Mouse (Mus musculus): Measurements from ENCODE around the gene 4930430F08Rik.
"Not testable (repeated sequence)": the region's sequence is repeated elsewhere in the genome, so short reads cannot be mapped to it uniquely, and the experiment has no call there.

The 4930430F08Rik gene

GRCm38 (mm10) chr10:100590323-100590722, at the start of gene 4930430F08Rik, which contains the start of gene 1700017N19Rik:
Gene 4930430F08Rik, minus strand, starts transcription at chr10:100590423.
Gene 1700017N19Rik, plus strand, starts transcription at chr10:100590484.
- DNase-seq, result no peak

GRCm38 (mm10) chr10:100629762-100630438, 39.7 kb upstream of the 4930430F08Rik start:
- peak; percentile 60 for DNase-seq

GRCm38 (mm10) chr10:100622494-100622893, 32.3 kb upstream of the 4930430F08Rik start:
- DNase-seq, result no peak

- no peak for DNase-seq
Observed at GRCm38 (mm10) chr10:100620040-100620439, 29.8 kb upstream of the 4930430F08Rik start.

- DNase-seq, result no peak
Observed at GRCm38 (mm10) chr10:100619474-100619873, 29.3 kb upstream of the 4930430F08Rik start.

- no peak for DNase-seq
Observed at GRCm38 (mm10) chr10:100617233-100617903, 27.1 kb upstream of the 4930430F08Rik start.

GRCm38 (mm10) chr10:100604254-100604653, 14.0 kb upstream of the 4930430F08Rik start:
- DNase-seq, result no peak

GRCm38 (mm10) chr10:100603511-100603910, 13.3 kb upstream of the 4930430F08Rik start:
- no peak for DNase-seq

GRCm38 (mm10) chr10:100598339-100598738, 8.1 kb upstream of the 4930430F08Rik start:
- DNase-seq, result no peak

GRCm38 (mm10) chr10:100588932-100589388, 1.3 kb downstream of the 4930430F08Rik start:
- DNase-seq, result peak; percentile 92

- no peak for DNase-seq
Observed at GRCm38 (mm10) chr10:100588524-100588923, 1.7 kb downstream of the 4930430F08Rik start.

GRCm38 (mm10) chr10:100584178-100584577, 6.0 kb downstream of the 4930430F08Rik start:
- no peak for DNase-seq

- DNase-seq, result no peak
Observed at GRCm38 (mm10) chr10:100575294-100575693, 14.9 kb downstream of the 4930430F08Rik start.

GRCm38 (mm10) chr10:100574505-100575149, 15.6 kb downstream of the 4930430F08Rik start:
- no peak for DNase-seq

- peak; percentile 32 for DNase-seq
Observed at GRCm38 (mm10) chr10:100571707-100572106, 18.5 kb downstream of the 4930430F08Rik start.

- no peak for DNase-seq
Observed at GRCm38 (mm10) chr10:100564112-100564511, 26.1 kb downstream of the 4930430F08Rik start.

GRCm38 (mm10) chr10:100560194-100560883, 29.9 kb downstream of the 4930430F08Rik start:
- DNase-seq, result not testable (repeated sequence)

GRCm38 (mm10) chr10:100556566-100557175, 33.6 kb downstream of the 4930430F08Rik start:
- DNase-seq, result no peak

- no peak for DNase-seq
Observed at GRCm38 (mm10) chr10:100524499-100525390, 65.5 kb downstream of the 4930430F08Rik start.

- DNase-seq, result no peak
Observed at GRCm38 (mm10) chr10:100522330-100522729, 67.9 kb downstream of the 4930430F08Rik start.

Data from right cerebral cortex, adult 18-20 months (tissue).